Mouse (Mus musculus): ENCODE measurements around the gene Bmf. TPM values are rescaled to one million over a fixed set of nuclear protein-coding genes. Genes with fewer than 3 reads are reported as not detected.

Gene Bmf
- polyA plus RNA-seq, 1 experiment from 2014 or later, result 4.9 TPM

- peak overlapping the region; percentile 57 for H3K27ac ChIP-seq
- H3K9me3 ChIP-seq, result no peaks in the 10 kb centered on the region
- peaks cover 9% of the 10 kb centered on the region for H3K27me3 ChIP-seq (ENCODE audit: insufficient read depth, poor library complexity, severe bottlenecking)
- H3K4me1 ChIP-seq (replicated peaks), result peaks cover 71% of the 10 kb centered on the region
- 54% methylated on average over 6 of the region's 6 CpGs for WGBS
- peaks cover 37% of the 10 kb centered on the region for H3K36me3 ChIP-seq
- DNase-seq (ENCODE audit: low spot score), result no peak
- H3K4me3 ChIP-seq, result no peak overlapping the region
Observed at GRCm38 (mm10) chr2:118540691-118541117, 8.8 kb downstream of the Bmf start.

- H3K36me3 ChIP-seq, result peaks cover 44% of the 10 kb centered on the region
- H3K27me3 ChIP-seq (ENCODE audit: insufficient read depth, poor library complexity, severe bottlenecking), result peaks cover 5% of the 10 kb centered on the region
- no peak overlapping the region for H3K4me3 ChIP-seq
- H3K4me1 ChIP-seq (replicated peaks), result peaks cover 64% of the 10 kb centered on the region
- H3K9me3 ChIP-seq, result no peaks in the 10 kb centered on the region
- WGBS, result 46% methylated on average over 9 of the region's 9 CpGs
- no peak for DNase-seq (ENCODE audit: low spot score)
- peak overlapping the region; percentile 57 for H3K27ac ChIP-seq
Observed at GRCm38 (mm10) chr2:118539881-118540516, 9.5 kb downstream of the Bmf start.

DNA sequence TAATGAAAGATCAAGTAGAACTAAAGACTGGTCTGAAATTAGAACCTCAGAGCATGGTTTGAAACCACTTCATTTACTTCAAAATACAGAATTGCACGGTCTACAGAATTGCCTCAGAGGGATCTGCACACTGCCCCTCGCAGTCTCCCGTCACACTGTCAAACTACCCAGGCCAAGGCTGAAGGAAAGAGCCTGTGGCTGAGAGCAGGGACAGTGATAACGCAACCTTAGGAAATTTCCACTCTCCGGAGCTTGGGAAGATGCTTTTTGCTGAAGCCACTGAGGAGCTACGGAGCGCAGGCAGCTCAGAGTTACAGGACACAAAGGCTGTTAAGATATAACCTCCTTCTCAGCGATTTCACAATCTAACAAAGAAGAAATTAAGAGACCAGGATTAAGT lies 10.4 kb downstream of the Bmf start:
- Histone ChIP-seq H3K36me3 (peaks cover 47% of the 10 kb centered on the region), H3K27ac (peak overlapping the region; percentile 45; the same call in 1 of the 2 replicates), H3K4me3 (no peak overlapping the region), H3K4me1 (replicated peaks) (peaks cover 59% of the 10 kb centered on the region), H3K9me3 (no peaks in the 10 kb centered on the region), H3K27me3 (ENCODE audit: insufficient read depth, poor library complexity, severe bottlenecking) (no peaks in the 10 kb centered on the region)
- WGBS, result 87% methylated on average over 8 of the region's 8 CpGs
- DNase-seq (ENCODE audit: low spot score), result no peak

- no peak for DNase-seq (ENCODE audit: low spot score)
- H3K9me3 ChIP-seq, result no peaks in the 10 kb centered on the region
- H3K36me3 ChIP-seq, result peaks cover 44% of the 10 kb centered on the region
- H3K27me3 ChIP-seq (ENCODE audit: insufficient read depth, poor library complexity, severe bottlenecking), result no peaks in the 10 kb centered on the region
- WGBS, result 45% methylated on average over 4 of the region's 4 CpGs
- peak overlapping the region; percentile 71 for H3K27ac ChIP-seq
- peaks cover 59% of the 10 kb centered on the region for H3K4me1 ChIP-seq (replicated peaks)
- no peak overlapping the region for H3K4me3 ChIP-seq
Observed at GRCm38 (mm10) chr2:118537226-118537625, 12.3 kb downstream of the Bmf start.

DNA sequence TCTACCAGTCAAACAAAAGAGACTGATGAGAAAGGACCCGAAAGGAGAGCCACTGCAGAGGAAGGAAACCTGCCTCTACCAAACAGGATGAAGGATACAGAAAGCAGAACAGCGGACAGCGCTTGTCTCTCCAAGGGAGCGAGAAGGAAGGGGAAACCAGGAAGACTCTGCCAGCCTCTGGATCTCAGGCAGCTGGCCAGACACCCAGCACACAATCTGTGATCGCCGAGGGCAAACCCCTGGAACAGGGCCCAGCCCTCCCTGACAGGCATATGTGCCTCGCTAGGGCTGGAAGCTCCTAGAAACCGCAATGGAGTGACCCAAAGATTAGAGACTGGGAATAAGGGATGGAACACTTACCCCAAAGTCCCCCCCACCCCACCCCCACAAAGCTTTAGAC lies 12.9 kb downstream of the Bmf start:
- Histone ChIP-seq H3K4me3 (no peak overlapping the region), H3K27ac (peak overlapping the region; percentile 71), H3K9me3 (no peaks in the 10 kb centered on the region), H3K4me1 (replicated peaks) (peaks cover 64% of the 10 kb centered on the region), H3K36me3 (peaks cover 46% of the 10 kb centered on the region), H3K27me3 (ENCODE audit: insufficient read depth, poor library complexity, severe bottlenecking) (no peaks in the 10 kb centered on the region)
- WGBS, result 78% methylated on average over 8 of the region's 8 CpGs
- DNase-seq (ENCODE audit: low spot score), result no peak

DNA sequence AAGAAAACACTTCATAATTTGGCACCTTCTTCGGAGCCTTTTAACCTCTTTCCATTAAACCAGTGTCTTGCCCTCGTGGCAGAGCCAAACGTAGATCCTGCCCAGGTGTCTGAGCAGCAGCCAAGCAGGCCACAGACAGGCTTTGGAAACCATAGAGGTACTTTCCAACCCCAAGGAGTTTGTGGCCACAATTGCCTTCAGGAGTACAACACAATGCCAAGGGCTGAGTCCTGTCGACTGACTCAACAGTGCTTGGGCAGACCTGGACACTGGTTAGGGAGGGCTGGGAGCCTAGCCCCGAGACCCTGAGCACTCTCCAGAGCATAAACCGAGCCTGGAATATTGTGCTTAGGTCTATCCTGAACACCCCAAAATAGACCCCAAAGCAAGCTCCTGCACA lies 13.4 kb downstream of the Bmf start:
- Histone ChIP-seq H3K4me1 (replicated peaks) (peaks cover 67% of the 10 kb centered on the region), H3K36me3 (peaks cover 50% of the 10 kb centered on the region), H3K27ac (peak overlapping the region; percentile 71), H3K27me3 (ENCODE audit: insufficient read depth, poor library complexity, severe bottlenecking) (no peaks in the 10 kb centered on the region), H3K4me3 (no peak overlapping the region), H3K9me3 (no peaks in the 10 kb centered on the region)
- no peak for DNase-seq (ENCODE audit: low spot score)
- WGBS, result 82% methylated on average over 6 of the region's 6 CpGs

- no peaks in the 10 kb centered on the region for H3K27me3 ChIP-seq (ENCODE audit: insufficient read depth, poor library complexity, severe bottlenecking)
- H3K36me3 ChIP-seq, result peaks cover 48% of the 10 kb centered on the region
- peaks cover 69% of the 10 kb centered on the region for H3K4me1 ChIP-seq (replicated peaks)
- no peak for DNase-seq (ENCODE audit: low spot score)
- no peaks in the 10 kb centered on the region for H3K9me3 ChIP-seq
- H3K4me3 ChIP-seq, result peak overlapping the region; percentile 16
- H3K27ac ChIP-seq, result peak overlapping the region; percentile 93
- WGBS, result 62% methylated on average over 6 of the region's 6 CpGs
Observed at GRCm38 (mm10) chr2:118533969-118534368, 15.5 kb downstream of the Bmf start.

DNA sequence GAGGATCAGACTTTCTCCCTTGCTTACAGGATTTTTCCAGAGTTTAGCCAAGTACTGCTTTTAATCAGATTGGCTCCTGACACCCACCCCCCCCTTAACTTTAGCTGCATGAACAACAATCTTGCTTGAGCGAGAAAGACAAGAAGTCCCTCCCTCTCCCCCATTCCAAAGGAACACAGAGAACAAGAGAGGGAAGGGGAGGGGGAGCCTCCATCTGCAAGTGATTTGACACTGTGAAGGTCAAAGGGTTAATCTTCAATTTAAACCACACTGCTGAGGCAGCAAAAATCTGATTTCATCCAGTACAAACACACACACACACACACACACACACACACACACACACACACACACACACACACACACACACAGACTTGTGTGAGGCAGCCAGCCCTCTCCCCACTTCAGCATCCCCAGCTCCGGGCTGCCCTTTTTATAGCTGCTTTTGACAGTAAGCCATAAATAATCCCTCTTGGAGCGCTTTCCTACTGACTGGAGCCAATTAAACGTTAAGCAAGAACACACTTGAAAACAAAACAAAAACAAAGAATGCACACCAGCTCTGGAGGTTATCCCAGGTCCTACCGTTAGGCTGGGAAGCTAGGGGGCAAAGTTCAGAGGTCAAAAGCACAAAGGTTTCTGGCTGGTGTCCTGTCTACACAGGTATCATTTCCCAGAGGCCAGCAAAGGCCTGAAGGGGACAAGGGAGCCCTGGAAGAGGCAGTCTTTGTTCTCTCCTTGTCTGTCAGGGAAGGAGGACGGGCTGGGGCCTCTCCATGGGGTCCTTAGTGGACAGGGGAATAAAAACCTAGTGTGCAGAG lies 16.4 kb downstream of the Bmf start:
- Histone ChIP-seq H3K27me3 (ENCODE audit: insufficient read depth, poor library complexity, severe bottlenecking) (no peaks in the 10 kb centered on the region), H3K4me1 (replicated peaks) (peaks cover 78% of the 10 kb centered on the region), H3K36me3 (peaks cover 41% of the 10 kb centered on the region), H3K9me3 (no peaks in the 10 kb centered on the region), H3K4me3 (peak overlapping the region; percentile 16), H3K27ac (peak overlapping the region; percentile 93)
- peak; percentile 76 for DNase-seq (ENCODE audit: low spot score)
- 4% methylated on average over 6 of the region's 6 CpGs for WGBS

GRCm38 (mm10) chr2:118532401-118532800 lies 17.1 kb downstream of the Bmf start:
- DNase-seq (ENCODE audit: low spot score), result no peak
- peak overlapping the region; percentile 10; the same call in 1 of the 2 replicates for H3K4me3 ChIP-seq
- WGBS, result 25% methylated on average over 10 of the region's 10 CpGs
- no peaks in the 10 kb centered on the region for H3K9me3 ChIP-seq
- H3K27me3 ChIP-seq (ENCODE audit: insufficient read depth, poor library complexity, severe bottlenecking), result no peaks in the 10 kb centered on the region
- peak overlapping the region; percentile 93 for H3K27ac ChIP-seq
- peaks cover 39% of the 10 kb centered on the region for H3K36me3 ChIP-seq
- peaks cover 76% of the 10 kb centered on the region for H3K4me1 ChIP-seq (replicated peaks)

- Histone ChIP-seq H3K27ac (peak overlapping the region; percentile 93), H3K36me3 (peaks cover 14% of the 10 kb centered on the region), H3K27me3 (ENCODE audit: insufficient read depth, poor library complexity, severe bottlenecking) (no peaks in the 10 kb centered on the region), H3K9me3 (no peaks in the 10 kb centered on the region), H3K4me1 (replicated peaks) (peaks cover 67% of the 10 kb centered on the region), H3K4me3 (peak overlapping the region; percentile 31)
- peak; percentile 86 for DNase-seq (ENCODE audit: low spot score)
- WGBS, result 2% methylated on average over 7 of the region's 7 CpGs
Observed at GRCm38 (mm10) chr2:118529466-118530181, 19.9 kb downstream of the Bmf start.

DNA sequence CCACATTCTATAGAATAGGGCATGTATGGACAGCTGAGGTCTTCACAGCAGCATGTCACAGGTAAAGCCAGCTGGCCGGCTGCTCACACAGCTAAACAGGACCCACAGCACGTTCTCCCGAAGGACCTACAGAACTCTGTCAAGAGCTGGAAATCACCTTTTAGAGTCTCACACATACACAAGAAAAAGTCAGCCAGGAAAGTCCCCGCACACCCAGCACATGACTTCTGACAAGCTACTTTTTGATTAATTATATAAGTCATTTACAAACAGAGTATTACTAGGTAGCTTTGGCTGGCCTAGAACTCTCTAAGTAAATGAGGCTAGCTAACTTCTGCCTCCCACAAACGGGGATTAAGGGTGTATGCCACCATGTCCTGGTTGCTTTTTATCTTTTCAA lies 22.9 kb downstream of the Bmf start:
- Histone ChIP-seq H3K27ac (no peak overlapping the region), H3K4me3 (no peak overlapping the region), H3K9me3 (no peaks in the 10 kb centered on the region), H3K27me3 (ENCODE audit: insufficient read depth, poor library complexity, severe bottlenecking) (no peaks in the 10 kb centered on the region), H3K36me3 (peaks cover 4% of the 10 kb centered on the region), H3K4me1 (replicated peaks) (peaks cover 58% of the 10 kb centered on the region)
- no peak for DNase-seq (ENCODE audit: low spot score)
- WGBS, result 90% methylated on average over 5 of the region's 5 CpGs

- H3K4me1 ChIP-seq (replicated peaks), result peaks cover 51% of the 10 kb centered on the region
Observed at GRCm38 (mm10) chr2:118524811-118525210, 24.7 kb downstream of the Bmf start.

More at GRCm38 (mm10) chr2:118524811-118525210, 24.7 kb downstream of the Bmf start:
- 79% methylated on average over 3 of the region's 3 CpGs for WGBS
- no peaks in the 10 kb centered on the region for H3K36me3 ChIP-seq
- no peak for DNase-seq (ENCODE audit: low spot score)
- H3K27ac ChIP-seq, result no peak overlapping the region
- no peaks in the 10 kb centered on the region for H3K27me3 ChIP-seq (ENCODE audit: insufficient read depth, poor library complexity, severe bottlenecking)
- H3K9me3 ChIP-seq, result no peaks in the 10 kb centered on the region
- H3K4me3 ChIP-seq, result no peak overlapping the region
